Mouse (Mus musculus): ENCODE data around the gene Tkt. TPM values are rescaled to one million over a fixed set of nuclear protein-coding genes. Genes with fewer than 3 reads are reported as not detected.

The Tkt gene
- total and polyA plus RNA-seq, 2 experiments from 2014 or later, result 37.8 to 108 TPM

GRCm38 (mm10) chr14:30612523-30612922, 64.4 kb downstream of the Tkt start:
- Histone ChIP-seq H3K36me3 (replicated peaks; ENCODE audit: control insufficient read depth, insufficient read depth, low read length) (no peaks in the 10 kb centered on the region; the same call in 1 of the 2 replicates), H3K4me1 (ENCODE audit: control insufficient read depth, insufficient read depth) (no peaks in the 10 kb centered on the region), H3K27me3 (ENCODE audit: control insufficient read depth, insufficient read depth, low read length) (no peaks in the 10 kb centered on the region), H3K4me2 (ENCODE audit: low read depth, low read length) (no peak overlapping the region), H3K27ac (ENCODE audit: low read depth) (no peak overlapping the region), H3K9ac (replicated peaks; ENCODE audit: low read depth, low read length) (no peak overlapping the region), H3K4me3 (ENCODE audit: low read depth, low read length) (no peak overlapping the region), H3K9me3 (replicated peaks; ENCODE audit: control insufficient read depth, low read length) (no peaks in the 10 kb centered on the region)
- TF ChIP-seq EP300 (IDR thresholded peaks at IDR 0.05; ENCODE audit: low read depth) (no peak), CTCF (IDR thresholded peaks at IDR 0.05; ENCODE audit: low read depth) (peak; percentile 83)
- DNase-seq (ENCODE audit: low spot score) (peak; percentile 64), ATAC-seq (ENCODE audit: insufficient read depth, low read depth) (peak; percentile 47; the same call in 1 of the 2 replicates)
- 27% methylated on average over 7 of the region's 7 CpGs for WGBS

- Histone ChIP-seq H3K9ac (replicated peaks; ENCODE audit: low read depth, low read length) (no peak overlapping the region), H3K4me1 (ENCODE audit: control insufficient read depth, insufficient read depth) (no peaks in the 10 kb centered on the region), H3K9me3 (replicated peaks; ENCODE audit: control insufficient read depth, low read length) (no peaks in the 10 kb centered on the region), H3K36me3 (replicated peaks; ENCODE audit: control insufficient read depth, insufficient read depth, low read length) (no peaks in the 10 kb centered on the region; the same call in 1 of the 2 replicates), H3K27me3 (ENCODE audit: control insufficient read depth, insufficient read depth, low read length) (no peaks in the 10 kb centered on the region), H3K27ac (ENCODE audit: low read depth) (no peak overlapping the region), H3K4me2 (ENCODE audit: low read depth, low read length) (no peak overlapping the region), H3K4me3 (ENCODE audit: low read depth, low read length) (no peak overlapping the region)
- no peak for TF ChIP-seq CTCF (IDR thresholded peaks at IDR 0.05; ENCODE audit: low read depth)
- TF ChIP-seq EP300 (IDR thresholded peaks at IDR 0.05; ENCODE audit: low read depth), result no peak
- DNase-seq (ENCODE audit: low spot score) (no peak), ATAC-seq (ENCODE audit: insufficient read depth, low read depth) (no peak)
- WGBS, result 78% methylated on average over 2 of the region's 2 CpGs
Measured at GRCm38 (mm10) chr14:30612962-30613715, 65.0 kb downstream of the Tkt start.

DNA sequence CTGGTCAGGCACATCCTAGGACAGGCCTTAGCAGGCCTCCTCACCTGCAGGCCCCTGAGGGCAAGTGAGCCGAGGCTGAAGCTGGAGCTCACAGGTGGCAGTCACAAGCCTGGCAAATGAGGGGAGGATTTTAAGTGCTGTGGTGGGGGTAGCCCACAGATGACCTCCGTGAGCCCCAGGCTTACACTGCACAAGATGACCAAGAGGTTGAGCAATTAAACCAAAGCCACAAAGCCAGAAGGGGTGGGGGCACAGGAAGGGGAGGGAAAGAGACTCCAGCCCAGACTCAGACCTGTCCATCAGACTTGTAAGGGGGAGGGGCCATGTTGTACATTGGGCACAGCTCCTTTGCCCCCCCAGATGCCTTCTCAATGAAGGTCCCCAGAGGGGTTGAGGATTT, 68.6 kb downstream of the Tkt start:
- TF ChIP-seq CTCF (IDR thresholded peaks at IDR 0.05; ENCODE audit: low read depth) (no peak), EP300 (IDR thresholded peaks at IDR 0.05; ENCODE audit: low read depth) (no peak)
- ATAC-seq (ENCODE audit: insufficient read depth, low read depth) (no peak), DNase-seq (ENCODE audit: low spot score) (no peak)
- no peak overlapping the region for H3K4me3 ChIP-seq (ENCODE audit: low read depth, low read length)
- H3K4me2 ChIP-seq (ENCODE audit: low read depth, low read length), result no peak overlapping the region
- 86% methylated on average over 2 of the region's 2 CpGs for WGBS
- H3K4me1 ChIP-seq (ENCODE audit: control insufficient read depth, insufficient read depth), result 0 out of 2 replicates have a peak, but pooled peaks cover 4% of the 10 kb centered on the region
- no peak overlapping the region for H3K9ac ChIP-seq (replicated peaks; ENCODE audit: low read depth, low read length)
- H3K36me3 ChIP-seq (replicated peaks; ENCODE audit: control insufficient read depth, insufficient read depth, low read length), result no peaks in the 10 kb centered on the region
- no peaks in the 10 kb centered on the region for H3K27me3 ChIP-seq (ENCODE audit: control insufficient read depth, insufficient read depth, low read length)
- no peaks in the 10 kb centered on the region for H3K9me3 ChIP-seq (replicated peaks; ENCODE audit: control insufficient read depth, low read length)
- no peak overlapping the region for H3K27ac ChIP-seq (ENCODE audit: low read depth)

GRCm38 (mm10) chr14:30618746-30619275, 70.7 kb downstream of the Tkt start:
- H3K4me1 ChIP-seq (ENCODE audit: control insufficient read depth, insufficient read depth), result 0 out of 2 replicates have a peak, but pooled peaks cover 4% of the 10 kb centered on the region
- no peak overlapping the region for H3K27ac ChIP-seq (ENCODE audit: low read depth)
- H3K9me3 ChIP-seq (replicated peaks; ENCODE audit: control insufficient read depth, low read length), result no peaks in the 10 kb centered on the region
- no peak for ATAC-seq (ENCODE audit: insufficient read depth, low read depth)
- no peak for DNase-seq (ENCODE audit: low spot score)
- WGBS, result 90% methylated on average over 2 of the region's 2 CpGs
- no peaks in the 10 kb centered on the region for H3K27me3 ChIP-seq (ENCODE audit: control insufficient read depth, insufficient read depth, low read length)
- no peak overlapping the region for H3K4me3 ChIP-seq (ENCODE audit: low read depth, low read length)
- no peak for TF ChIP-seq EP300 (IDR thresholded peaks at IDR 0.05; ENCODE audit: low read depth)
- no peak overlapping the region for H3K9ac ChIP-seq (replicated peaks; ENCODE audit: low read depth, low read length)
- H3K36me3 ChIP-seq (replicated peaks; ENCODE audit: control insufficient read depth, insufficient read depth, low read length), result no peaks in the 10 kb centered on the region
- H3K4me2 ChIP-seq (ENCODE audit: low read depth, low read length), result no peak overlapping the region

DNA sequence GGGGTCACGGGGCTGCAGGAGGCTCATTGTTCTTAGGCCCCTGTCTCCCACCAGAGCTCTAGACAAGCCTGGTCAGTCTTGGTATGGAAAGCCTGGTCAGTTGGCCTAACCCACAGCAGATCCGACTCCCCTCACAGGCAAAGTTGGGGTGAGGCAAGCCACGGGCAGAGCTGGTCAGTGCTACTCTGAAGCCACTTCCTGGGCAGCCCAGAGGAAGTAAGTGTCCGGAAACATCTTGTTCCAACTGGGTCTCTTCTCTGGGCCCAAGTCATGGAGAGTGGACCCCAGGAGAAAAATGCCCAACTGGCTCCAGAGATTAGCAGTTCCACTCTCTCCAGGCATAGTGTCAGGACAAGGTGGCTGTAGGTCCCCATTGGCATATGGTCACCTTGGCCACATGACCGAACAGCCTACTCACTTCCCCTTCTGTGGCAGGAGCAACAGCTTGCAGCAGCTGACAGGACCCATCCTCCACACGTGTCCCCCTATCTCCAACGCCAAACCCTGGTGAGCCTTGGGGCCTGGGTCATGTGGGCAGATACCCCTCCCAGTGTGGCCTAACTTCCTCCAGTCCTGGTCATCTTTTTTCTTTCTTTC, 71.9 kb downstream of the Tkt start:
- DNase-seq (ENCODE audit: low spot score), result no peak
- H3K4me1 ChIP-seq (ENCODE audit: control insufficient read depth, insufficient read depth), result peaks cover 8% of the 10 kb centered on the region; the same call in 1 of the 2 replicates
- TF ChIP-seq CTCF (IDR thresholded peaks at IDR 0.05; ENCODE audit: low read depth) (no peak), EP300 (IDR thresholded peaks at IDR 0.05; ENCODE audit: low read depth) (no peak)
- H3K4me2 ChIP-seq (ENCODE audit: low read depth, low read length), result no peak overlapping the region
- H3K9ac ChIP-seq (replicated peaks; ENCODE audit: low read depth, low read length), result no peak overlapping the region
- no peak overlapping the region for H3K27ac ChIP-seq (ENCODE audit: low read depth)
- ATAC-seq (ENCODE audit: insufficient read depth, low read depth), result no peak
- no peaks in the 10 kb centered on the region for H3K9me3 ChIP-seq (replicated peaks; ENCODE audit: control insufficient read depth, low read length)
- H3K36me3 ChIP-seq (replicated peaks; ENCODE audit: control insufficient read depth, insufficient read depth, low read length), result no peaks in the 10 kb centered on the region
- H3K4me3 ChIP-seq (ENCODE audit: low read depth, low read length), result no peak overlapping the region
- H3K27me3 ChIP-seq (ENCODE audit: control insufficient read depth, insufficient read depth, low read length), result no peaks in the 10 kb centered on the region
- 60% methylated on average over 7 of the region's 7 CpGs for WGBS
